Mouse (Mus musculus): ENCODE measurements around the gene Zfp281. TPM values are rescaled to one million over a fixed set of nuclear protein-coding genes. Genes with fewer than 3 reads are reported as not detected.

Zfp281 gene
- 29.8 and 31.5 TPM in 2 replicates for polyA plus RNA-seq (2016; fragmentation: Nextera tagmentation; extraction: Ambion mirVana)

- WGBS = 2% methylated on average over 45 of the region's 45 CpGs
- no peaks in the 10 kb centered on the region for H3K27me3 ChIP-seq
- H3K4me1 ChIP-seq = peaks cover 28% of the 10 kb centered on the region
- peak within 1 kb of the TSS; percentile 96 for H3K9ac ChIP-seq
- ATAC-seq (ENCODE audit: insufficient number of reproducible peaks, insufficient read depth, low FRiP score, low TSS enrichment) = peak; percentile 98
- H3K4me3 ChIP-seq = peak within 1 kb of the TSS; percentile 88
- H3K4me2 ChIP-seq (replicated peaks) = peak within 1 kb of the TSS; percentile 77
- no peaks in the 10 kb centered on the region for H3K9me3 ChIP-seq
- peaks cover 26% of the 10 kb centered on the region for H3K36me3 ChIP-seq
- peak within 1 kb of the TSS; percentile 91 for H3K27ac ChIP-seq
These were observed at the start of gene Zfp281 for GRCm38 (mm10) chr1:136624146-136625018. Gene Zfp281, plus strand, starts transcription at chr1:136624901.

GRCm38 (mm10) chr1:136577890-136578663 lies 46.6 kb upstream of the Zfp281 start:
- H3K4me1 ChIP-seq = peaks cover 13% of the 10 kb centered on the region
- H3K9me3 ChIP-seq = no peaks in the 10 kb centered on the region
- no peak overlapping the region for H3K27ac ChIP-seq
- 30% methylated on average over 16 of the region's 16 CpGs for WGBS
- no peak for ATAC-seq (ENCODE audit: insufficient number of reproducible peaks, insufficient read depth, low FRiP score, low TSS enrichment)
- no peak overlapping the region for H3K4me3 ChIP-seq
- no peaks in the 10 kb centered on the region for H3K27me3 ChIP-seq
- no peaks in the 10 kb centered on the region for H3K36me3 ChIP-seq
- H3K4me2 ChIP-seq (replicated peaks) = no peak overlapping the region
- no peak overlapping the region for H3K9ac ChIP-seq

GRCm38 (mm10) chr1:136579360-136579759 lies 45.3 kb upstream of the Zfp281 start:
- Histone ChIP-seq H3K4me2 (replicated peaks) (no peak overlapping the region), H3K4me3 (no peak overlapping the region), H3K36me3 (no peaks in the 10 kb centered on the region)

GRCm38 (mm10) chr1:136580266-136580665 lies 44.4 kb upstream of the Zfp281 start:
- H3K4me2 ChIP-seq (replicated peaks) = no peak overlapping the region
- no peak overlapping the region for H3K27ac ChIP-seq
- no peak for ATAC-seq (ENCODE audit: insufficient number of reproducible peaks, insufficient read depth, low FRiP score, low TSS enrichment)
- WGBS = 90% methylated on average over 8 of the region's 8 CpGs
- no peaks in the 10 kb centered on the region for H3K9me3 ChIP-seq
- no peaks in the 10 kb centered on the region for H3K36me3 ChIP-seq
- no peak overlapping the region for H3K4me3 ChIP-seq
- H3K4me1 ChIP-seq = peaks cover 13% of the 10 kb centered on the region
- H3K27me3 ChIP-seq = no peaks in the 10 kb centered on the region
- H3K9ac ChIP-seq = no peak overlapping the region

More at GRCm38 (mm10) chr1:136579360-136579759, 45.3 kb upstream of the Zfp281 start:
- WGBS = 76% methylated on average over 14 of the region's 14 CpGs
- H3K27me3 ChIP-seq = no peaks in the 10 kb centered on the region
- H3K27ac ChIP-seq = no peak overlapping the region
- peaks cover 13% of the 10 kb centered on the region for H3K4me1 ChIP-seq
- H3K9me3 ChIP-seq = no peaks in the 10 kb centered on the region
- ATAC-seq (ENCODE audit: insufficient number of reproducible peaks, insufficient read depth, low FRiP score, low TSS enrichment) = no peak
- H3K9ac ChIP-seq = no peak overlapping the region

GRCm38 (mm10) chr1:136581841-136582240 lies 42.9 kb upstream of the Zfp281 start:
- H3K4me3 ChIP-seq = no peak overlapping the region
- peaks cover 12% of the 10 kb centered on the region for H3K4me1 ChIP-seq
- ATAC-seq (ENCODE audit: insufficient number of reproducible peaks, insufficient read depth, low FRiP score, low TSS enrichment) = no peak
- H3K9me3 ChIP-seq = no peaks in the 10 kb centered on the region
- no peak overlapping the region for H3K27ac ChIP-seq
- no peak overlapping the region for H3K4me2 ChIP-seq (replicated peaks)
- H3K27me3 ChIP-seq = no peaks in the 10 kb centered on the region
- no peak overlapping the region for H3K9ac ChIP-seq
- no peaks in the 10 kb centered on the region for H3K36me3 ChIP-seq
- 88% methylated on average over 8 of the region's 8 CpGs for WGBS

GRCm38 (mm10) chr1:136587761-136588405 lies 36.8 kb upstream of the Zfp281 start:
- Histone ChIP-seq H3K27ac (no peak overlapping the region), H3K9ac (no peak overlapping the region), H3K27me3 (no peaks in the 10 kb centered on the region), H3K9me3 (no peaks in the 10 kb centered on the region), H3K36me3 (no peaks in the 10 kb centered on the region), H3K4me2 (replicated peaks) (0 out of 2 replicates have a peak overlapping the region, but pooled peaks have one; percentile 51), H3K4me1 (peaks cover 11% of the 10 kb centered on the region), H3K4me3 (no peak overlapping the region)
- 44% methylated on average over 13 of the region's 13 CpGs for WGBS
- ATAC-seq (ENCODE audit: insufficient number of reproducible peaks, insufficient read depth, low FRiP score, low TSS enrichment) = no peak

GRCm38 (mm10) chr1:136588908-136589307 lies 35.8 kb upstream of the Zfp281 start:
- Histone ChIP-seq H3K9me3 (no peaks in the 10 kb centered on the region), H3K4me3 (peak overlapping the region; percentile 19), H3K36me3 (no peaks in the 10 kb centered on the region), H3K4me2 (replicated peaks) (peak overlapping the region; percentile 51), H3K27me3 (no peaks in the 10 kb centered on the region), H3K27ac (peak overlapping the region; percentile 30; the same call in 1 of the 2 replicates), H3K9ac (no peak overlapping the region), H3K4me1 (peaks cover 11% of the 10 kb centered on the region)
- ATAC-seq (ENCODE audit: insufficient number of reproducible peaks, insufficient read depth, low FRiP score, low TSS enrichment) = peak; percentile 41; the same call in 1 of the 2 replicates
- 5% methylated on average over 9 of the region's 9 CpGs for WGBS

GRCm38 (mm10) chr1:136592741-136593140 lies 32.0 kb upstream of the Zfp281 start:
- Histone ChIP-seq H3K4me1 (peaks cover 11% of the 10 kb centered on the region), H3K27ac (no peak overlapping the region), H3K4me3 (no peak overlapping the region), H3K9ac (no peak overlapping the region), H3K4me2 (replicated peaks) (no peak overlapping the region), H3K27me3 (no peaks in the 10 kb centered on the region), H3K36me3 (no peaks in the 10 kb centered on the region), H3K9me3 (no peaks in the 10 kb centered on the region)
- ATAC-seq (ENCODE audit: insufficient number of reproducible peaks, insufficient read depth, low FRiP score, low TSS enrichment) = no peak
- WGBS = 98% methylated on average over 2 of the region's 2 CpGs

GRCm38 (mm10) chr1:136594235-136594850 lies 30.4 kb upstream of the Zfp281 start:
- Histone ChIP-seq H3K9ac (no peak overlapping the region), H3K4me2 (replicated peaks) (no peak overlapping the region), H3K27me3 (no peaks in the 10 kb centered on the region), H3K27ac (no peak overlapping the region), H3K4me3 (no peak overlapping the region), H3K4me1 (no peaks in the 10 kb centered on the region), H3K36me3 (no peaks in the 10 kb centered on the region), H3K9me3 (no peaks in the 10 kb centered on the region)
- no peak for ATAC-seq (ENCODE audit: insufficient number of reproducible peaks, insufficient read depth, low FRiP score, low TSS enrichment)
- 84% methylated on average over 5 of the region's 5 CpGs for WGBS

- no peak for ATAC-seq (ENCODE audit: insufficient number of reproducible peaks, insufficient read depth, low FRiP score, low TSS enrichment)
- H3K4me3 ChIP-seq = no peak overlapping the region
- H3K27ac ChIP-seq = no peak overlapping the region
- H3K9me3 ChIP-seq = no peaks in the 10 kb centered on the region
- no peak overlapping the region for H3K4me2 ChIP-seq (replicated peaks)
- 81% methylated on average over 2 of the region's 2 CpGs for WGBS
- no peaks in the 10 kb centered on the region for H3K4me1 ChIP-seq
- no peaks in the 10 kb centered on the region for H3K36me3 ChIP-seq
- no peaks in the 10 kb centered on the region for H3K27me3 ChIP-seq
- H3K9ac ChIP-seq = no peak overlapping the region
These were observed 27.9 kb upstream of the Zfp281 start for GRCm38 (mm10) chr1:136596821-136597220.

GRCm38 (mm10) chr1:136598286-136598685 lies 26.4 kb upstream of the Zfp281 start:
- H3K36me3 ChIP-seq = no peaks in the 10 kb centered on the region
- no peak for ATAC-seq (ENCODE audit: insufficient number of reproducible peaks, insufficient read depth, low FRiP score, low TSS enrichment)
- 73% methylated on average over 5 of the region's 5 CpGs for WGBS
- no peak overlapping the region for H3K9ac ChIP-seq
- H3K27me3 ChIP-seq = no peaks in the 10 kb centered on the region
- H3K27ac ChIP-seq = no peak overlapping the region
- no peak overlapping the region for H3K4me2 ChIP-seq (replicated peaks)
- no peaks in the 10 kb centered on the region for H3K4me1 ChIP-seq
- no peak overlapping the region for H3K4me3 ChIP-seq
- no peaks in the 10 kb centered on the region for H3K9me3 ChIP-seq
